Mouse (Mus musculus) R1 (cell line): ENCODE measurements around the gene Rara.
A peak's percentile ranks its signal among the peaks of the same experiment; 100 is the strongest.

ENCODE experiments used
- DNase-seq: peaks from one replicate; pipeline ENCODE4 v3.0.0-alpha.2; 2018; ENCODE audit warnings: low read depth, low spot score

The Rara gene

GRCm38 (mm10) chr11:98995987-98996386 lies 68.4 kb downstream of the Rara start:
- DNase-seq, result no peak

- DNase-seq, result no peak
Observed at GRCm38 (mm10) chr11:98997659-98998058, 70.0 kb downstream of the Rara start.

- no peak for DNase-seq
Observed at GRCm38 (mm10) chr11:98998776-98999175, 71.2 kb downstream of the Rara start.

- no peak for DNase-seq
Observed at GRCm38 (mm10) chr11:98999243-98999642, 71.6 kb downstream of the Rara start.

- DNase-seq, result no peak
Observed at GRCm38 (mm10) chr11:99006788-99007187, 79.2 kb downstream of the Rara start.

- DNase-seq, result no peak
Observed at GRCm38 (mm10) chr11:99010124-99010523, 82.5 kb downstream of the Rara start.

GRCm38 (mm10) chr11:99010706-99011105 lies 83.1 kb downstream of the Rara start:
- no peak for DNase-seq

GRCm38 (mm10) chr11:99013856-99014255 lies 86.2 kb downstream of the Rara start:
- no peak for DNase-seq

GRCm38 (mm10) chr11:99019844-99020243 lies 92.2 kb downstream of the Rara start:
- DNase-seq, result no peak

- no peak for DNase-seq
Observed at GRCm38 (mm10) chr11:99022384-99022933, 94.8 kb downstream of the Rara start.

GRCm38 (mm10) chr11:99023094-99023493 lies 95.5 kb downstream of the Rara start:
- DNase-seq, result no peak

GRCm38 (mm10) chr11:99023500-99024467 lies 96.2 kb downstream of the Rara start, which contains the start of gene Top2a:
Gene Top2a (minus strand): TSS chr11:99024189.
- DNase-seq, result peak; percentile 99
